Mouse (Mus musculus) E14TG2a.4 (cell line): Measurements from ENCODE around the gene Eif3g.

Experiments
- H3K27me3 ChIP-seq: 2 replicates; pipeline ENCODE4 v1.6.1; 2014; ENCODE audit warnings: low read length, control low read depth; ENCODE audit not compliant: insufficient read depth
- H3K36me3 ChIP-seq: 2 replicates; pipeline ENCODE4 v1.6.1; 2014; ENCODE audit warnings: low read length, control low read depth; ENCODE audit not compliant: insufficient read depth
- H3K4me1 ChIP-seq: replicated peaks from 2 replicates; pipeline ENCODE4 v1.6.1; 2014; ENCODE audit warnings: low read depth, low read length, control low read depth
- H3K4me3 ChIP-seq: replicated peaks from 2 replicates; pipeline ENCODE4 v1.5.1; 2014; ENCODE audit warnings: mild to moderate bottlenecking, low read length
- H3K9me3 ChIP-seq: 2 replicates; pipeline ENCODE4 v1.6.1; 2014; ENCODE audit warnings: low read length, control low read depth
- CTCF ChIP-seq: conservative IDR thresholded peaks from 2 replicates; pipeline ENCODE4 v1.5.1; 2014; ENCODE audit warnings: low read length
- NANOG ChIP-seq: IDR thresholded peaks from 2 replicates; pipeline ENCODE4 v1.6.1; 2014; ENCODE audit warnings: borderline replicate concordance, low read length, mixed read lengths
- POU5F1 ChIP-seq: IDR thresholded peaks from 2 replicates; pipeline ENCODE4 v1.6.1; 2014; ENCODE audit warnings: low read length, borderline replicate concordance

Eif3g gene

DNA sequence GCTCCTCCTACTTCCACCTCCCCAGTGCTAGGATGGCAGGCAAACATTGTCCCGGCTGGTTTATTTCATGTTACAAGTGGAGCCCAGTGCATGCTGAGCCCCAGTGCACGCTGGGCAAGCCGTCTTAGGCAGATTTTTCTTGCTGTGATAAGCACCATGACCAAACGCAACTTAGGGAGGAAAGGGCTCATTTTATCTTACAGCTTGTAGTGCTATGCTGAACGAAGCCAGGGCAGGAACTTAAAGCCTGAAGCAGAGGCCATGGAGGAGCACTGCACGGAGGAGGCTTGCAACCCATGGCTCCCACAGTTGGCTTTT, 3.7 kb upstream of the Eif3g start:
- Histone ChIP-seq H3K4me1 (peaks cover 32% of the 10 kb centered on the region), H3K27me3 (no peaks in the 10 kb centered on the region), H3K9me3 (no peaks in the 10 kb centered on the region), H3K4me3 (no peak overlapping the region), H3K36me3 (peaks cover 50% of the 10 kb centered on the region)
- no peak for TF ChIP-seq NANOG
- no peak for TF ChIP-seq POU5F1
- no peak for TF ChIP-seq CTCF

DNA sequence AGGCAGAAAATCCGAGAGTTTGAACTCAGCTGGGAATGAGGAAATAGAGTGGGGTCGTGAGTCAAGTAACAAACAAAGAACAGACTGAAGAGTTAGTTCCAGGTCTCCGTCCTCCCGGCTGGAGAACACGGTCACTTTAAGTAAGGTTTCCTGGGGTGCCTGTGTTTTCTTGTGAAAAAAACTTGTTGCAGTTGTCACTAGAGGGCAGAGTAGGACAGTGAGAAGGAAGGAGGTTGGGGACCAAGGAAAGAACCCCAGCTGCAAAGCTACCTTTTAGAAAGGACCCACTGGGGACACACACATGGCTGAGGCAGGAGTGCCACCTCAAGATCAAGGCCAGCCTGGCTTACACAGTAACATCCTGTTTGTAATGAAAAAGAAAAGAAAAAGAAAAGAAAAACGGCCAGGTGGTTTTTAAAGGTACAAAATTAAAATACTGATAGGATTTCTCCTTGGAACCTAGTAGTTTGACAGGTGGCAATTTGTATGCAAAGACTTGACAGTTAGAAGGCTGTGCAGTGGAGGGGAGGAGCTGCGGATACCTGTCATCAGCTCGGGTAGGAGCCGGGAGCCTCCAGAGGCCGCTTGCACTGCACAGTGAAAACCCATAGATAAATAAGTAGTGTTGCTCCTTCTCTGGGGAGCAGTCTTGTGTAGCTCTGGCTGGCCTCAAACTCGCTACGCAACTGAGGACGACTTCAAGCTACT, 3.2 kb upstream of the Eif3g start:
- H3K9me3 ChIP-seq, result no peaks in the 10 kb centered on the region
- no peaks in the 10 kb centered on the region for H3K27me3 ChIP-seq
- peaks cover 50% of the 10 kb centered on the region for H3K36me3 ChIP-seq
- H3K4me1 ChIP-seq, result peaks cover 37% of the 10 kb centered on the region
- TF ChIP-seq CTCF (peak; percentile 28), NANOG (no peak)
- H3K4me3 ChIP-seq, result no peak overlapping the region

DNA sequence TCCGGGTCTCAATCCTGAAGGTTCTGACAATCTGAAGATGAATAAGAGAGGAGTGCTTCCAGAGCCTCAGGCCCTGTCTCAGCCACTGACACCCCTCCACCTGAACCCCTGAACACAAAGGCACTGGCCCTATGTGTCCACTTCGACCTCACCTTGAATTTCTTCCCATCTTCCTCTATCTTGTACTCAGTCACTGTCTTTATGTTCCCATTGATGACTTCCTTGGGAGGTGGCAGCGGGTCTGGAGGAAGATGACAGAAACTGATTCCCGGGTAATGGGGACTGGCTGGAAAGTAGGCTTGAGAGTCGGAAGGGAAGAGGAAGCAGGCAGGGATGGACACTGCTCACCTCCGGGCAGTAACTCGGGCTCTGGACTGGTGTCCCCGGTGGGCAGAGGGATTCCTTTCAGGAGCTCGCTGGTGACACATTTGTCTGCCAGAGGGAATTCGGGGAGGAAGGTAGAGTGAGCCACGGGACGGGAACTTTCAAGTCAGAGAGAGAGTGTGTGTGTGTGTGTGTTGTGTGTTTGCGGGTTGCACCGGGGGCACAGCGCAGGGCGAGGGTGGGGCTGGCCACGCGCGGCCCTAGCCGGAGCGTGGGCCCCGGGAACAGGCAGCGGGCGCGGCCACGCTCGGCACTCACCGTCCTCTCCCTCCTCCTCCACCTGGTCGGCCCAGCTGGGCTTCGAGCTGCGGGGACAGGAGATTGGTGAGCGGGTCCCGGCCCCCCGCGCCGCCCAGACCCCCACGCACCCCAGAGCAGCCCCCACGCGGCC, 500 bp downstream of the Eif3g start:
- no peak for TF ChIP-seq NANOG
- no peak for TF ChIP-seq CTCF
- no peak for TF ChIP-seq POU5F1
- Histone ChIP-seq H3K27me3 (no peaks in the 10 kb centered on the region), H3K4me3 (peak overlapping the region; percentile 97)

GRCm38 (mm10) chr9:20895382-20895781, 3.0 kb downstream of the Eif3g start:
- H3K36me3 ChIP-seq, result peaks cover 76% of the 10 kb centered on the region
- H3K9me3 ChIP-seq, result no peaks in the 10 kb centered on the region
- no peaks in the 10 kb centered on the region for H3K27me3 ChIP-seq
- peak overlapping the region; percentile 26; the same call in 1 of the 2 replicates for H3K4me3 ChIP-seq
- TF ChIP-seq POU5F1 (no peak), NANOG (no peak), CTCF (no peak)
- peaks cover 79% of the 10 kb centered on the region for H3K4me1 ChIP-seq

More for the DNA sequence above, 500 bp downstream of the Eif3g start:
- peaks cover 50% of the 10 kb centered on the region for H3K36me3 ChIP-seq
- H3K4me1 ChIP-seq, result peaks cover 69% of the 10 kb centered on the region
- no peaks in the 10 kb centered on the region for H3K9me3 ChIP-seq

DNA sequence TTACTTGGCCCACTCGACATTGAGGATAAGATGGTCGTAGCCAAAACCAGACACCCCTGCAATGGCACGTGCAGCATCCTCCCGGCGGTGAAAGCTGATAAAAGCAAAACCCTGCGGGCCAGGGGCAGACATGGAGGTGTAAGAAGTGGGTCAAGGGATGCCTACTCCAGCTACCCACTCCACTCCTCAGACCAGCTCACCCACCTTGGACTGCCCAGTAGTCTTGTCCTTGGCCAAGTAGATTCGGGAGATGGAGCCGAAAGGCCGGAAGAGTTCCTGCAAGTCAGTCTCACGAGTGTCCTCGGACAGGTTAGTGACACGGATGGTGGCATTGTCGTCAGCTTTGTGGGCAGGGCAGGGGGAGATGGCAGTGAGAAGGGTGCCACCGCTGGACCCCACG, 3.8 kb downstream of the Eif3g start:
- H3K4me1 ChIP-seq, result peaks cover 87% of the 10 kb centered on the region
- H3K9me3 ChIP-seq, result no peaks in the 10 kb centered on the region
- no peak for TF ChIP-seq CTCF
- no peak for TF ChIP-seq NANOG
- no peak for TF ChIP-seq POU5F1
- H3K27me3 ChIP-seq, result no peaks in the 10 kb centered on the region
- H3K36me3 ChIP-seq, result peaks cover 83% of the 10 kb centered on the region
- peak overlapping the region; percentile 26; the same call in 1 of the 2 replicates for H3K4me3 ChIP-seq

DNA sequence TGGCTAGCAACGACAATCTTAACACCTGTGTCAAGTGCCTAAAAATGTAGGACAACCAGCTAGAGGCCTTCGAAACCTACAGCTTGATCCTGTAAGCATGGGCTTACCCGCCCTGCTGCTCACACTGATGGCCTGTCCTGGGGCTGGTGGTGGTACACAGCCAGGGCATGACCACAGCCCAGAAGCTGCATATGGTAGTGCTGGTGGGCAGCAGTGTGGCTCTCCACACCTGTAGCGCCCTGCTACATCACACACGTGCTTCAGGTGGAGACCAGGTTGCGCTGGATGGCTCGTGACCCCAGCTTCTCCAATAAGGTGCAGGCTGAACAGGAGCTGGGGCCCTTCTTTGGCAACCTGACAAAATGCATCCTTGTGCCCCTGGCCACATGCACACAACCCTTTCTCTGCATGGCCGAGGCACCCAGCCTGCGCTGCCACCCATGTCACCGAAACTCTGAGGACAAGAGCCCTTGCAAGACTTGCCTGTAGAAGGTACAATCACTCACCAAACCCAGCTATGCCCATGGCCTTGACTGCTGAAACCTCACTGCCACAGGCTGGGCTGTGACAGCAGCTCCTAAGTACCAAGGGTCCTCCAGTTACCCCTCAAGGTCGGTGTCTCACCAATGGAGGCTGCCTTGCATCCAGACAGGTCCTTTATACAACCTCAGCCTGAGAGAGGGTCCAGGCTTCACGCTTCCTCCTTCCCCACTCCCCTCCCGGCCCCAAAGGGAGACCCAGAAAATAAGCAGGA, 4.7 kb downstream of the Eif3g start:
- no peaks in the 10 kb centered on the region for H3K27me3 ChIP-seq
- H3K36me3 ChIP-seq, result peaks cover 92% of the 10 kb centered on the region
- no peaks in the 10 kb centered on the region for H3K9me3 ChIP-seq
- TF ChIP-seq NANOG, result no peak
- no peak for TF ChIP-seq CTCF
- no peak for TF ChIP-seq POU5F1
- no peak overlapping the region; the same call in 1 of the 2 replicates for H3K4me3 ChIP-seq
- H3K4me1 ChIP-seq, result peaks cover 87% of the 10 kb centered on the region

DNA sequence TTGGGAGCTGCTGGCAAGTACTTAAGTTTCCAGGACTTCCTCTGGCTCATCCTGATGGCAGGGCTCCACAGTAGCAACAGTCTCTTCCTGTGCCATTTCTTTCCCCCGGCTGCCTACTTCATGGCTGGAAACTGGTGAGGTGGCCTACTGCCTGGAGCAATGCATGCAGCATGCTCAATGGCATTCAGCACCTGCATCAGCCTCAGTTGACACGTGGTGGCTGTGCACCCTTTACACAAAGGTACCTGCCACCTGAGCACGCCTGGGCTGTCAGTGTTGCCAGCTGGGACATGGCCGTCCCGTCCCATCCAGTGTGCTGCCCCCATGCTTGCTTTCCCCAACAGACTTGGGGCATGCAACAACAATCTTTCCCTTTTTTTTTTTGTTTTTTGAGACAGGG, 5.4 kb downstream of the Eif3g start:
- no peak for TF ChIP-seq CTCF
- TF ChIP-seq NANOG, result no peak
- no peak for TF ChIP-seq POU5F1

GRCm38 (mm10) chr9:20892104-20892653, 6.2 kb downstream of the Eif3g start:
- peaks cover 77% of the 10 kb centered on the region for H3K4me1 ChIP-seq
- no peak for TF ChIP-seq CTCF
- no peak for TF ChIP-seq POU5F1
- TF ChIP-seq NANOG, result no peak
- H3K9me3 ChIP-seq, result peaks cover under 1% of the 10 kb centered on the region
- peak overlapping the region; percentile 100; the same call in 1 of the 2 replicates for H3K4me3 ChIP-seq
- H3K27me3 ChIP-seq, result no peaks in the 10 kb centered on the region
- H3K36me3 ChIP-seq, result peaks cover 87% of the 10 kb centered on the region

More for the DNA sequence above, 5.4 kb downstream of the Eif3g start:
- H3K27me3 ChIP-seq, result no peaks in the 10 kb centered on the region
- peaks cover 85% of the 10 kb centered on the region for H3K4me1 ChIP-seq
- no peak overlapping the region for H3K4me3 ChIP-seq
- no peaks in the 10 kb centered on the region for H3K9me3 ChIP-seq
- peaks cover 94% of the 10 kb centered on the region for H3K36me3 ChIP-seq
